Mouse (Mus musculus) C2C12 (cell line): ENCODE results near the gene Ipo11.

Source experiments
- CEBPB ChIP-seq: IDR thresholded peaks from one replicate; pipeline ENCODE4 v1.6.1; 2011; ENCODE audit warnings: low read depth, mild to moderate bottlenecking, control low read depth, moderate library complexity
- CTCF ChIP-seq: IDR thresholded peaks from one replicate; pipeline ENCODE4 v1.5.1; 2011; ENCODE audit not compliant: control insufficient read depth, insufficient read depth, insufficient read length
- MAX ChIP-seq: IDR thresholded peaks from one replicate; pipeline ENCODE4 v1.6.1; 2011; ENCODE audit warnings: mild to moderate bottlenecking, control low read depth

- TF ChIP-seq CTCF (no peak), MAX (no peak), CEBPB (no peak)
Measured at GRCm38 (mm10) chr13:106842542-106842941, 94.2 kb downstream of the Ipo11 start.
